Mouse (Mus musculus) lung, postnatal 10 days (tissue): Measurements from ENCODE around the gene Gm7579.
"Not testable (repeated sequence)": the region's sequence is repeated elsewhere in the genome, so short reads cannot be mapped to it uniquely, and the experiment has no call there.

Experiments
- DNase-seq: peaks from one replicate; pipeline ENCODE4 v3.0.0; 2021

Gene Gm7579

DNA sequence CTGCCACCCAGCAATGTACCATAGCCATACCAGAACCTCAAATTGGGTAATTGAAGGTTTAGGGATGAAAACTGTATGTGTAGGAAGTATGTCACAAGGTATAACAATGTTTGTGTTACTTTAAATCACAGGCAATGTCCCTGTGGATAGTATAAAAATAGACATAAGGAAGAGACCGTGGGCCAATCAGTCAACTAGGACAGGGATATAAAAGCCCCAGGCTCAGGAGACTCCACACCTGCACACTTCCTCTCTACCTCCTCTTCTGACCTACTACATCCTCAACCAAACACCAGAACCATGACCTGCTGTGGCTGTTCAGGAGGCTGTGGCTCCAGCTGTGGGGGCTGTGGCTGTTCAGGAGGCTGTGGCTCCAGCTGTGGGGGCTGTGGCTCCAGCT lies at the start of gene Gm7579:
Gm7579 (plus strand) TSS at position 301 of the 400 bp plus-strand sequence.
- no peak for DNase-seq

DNA sequence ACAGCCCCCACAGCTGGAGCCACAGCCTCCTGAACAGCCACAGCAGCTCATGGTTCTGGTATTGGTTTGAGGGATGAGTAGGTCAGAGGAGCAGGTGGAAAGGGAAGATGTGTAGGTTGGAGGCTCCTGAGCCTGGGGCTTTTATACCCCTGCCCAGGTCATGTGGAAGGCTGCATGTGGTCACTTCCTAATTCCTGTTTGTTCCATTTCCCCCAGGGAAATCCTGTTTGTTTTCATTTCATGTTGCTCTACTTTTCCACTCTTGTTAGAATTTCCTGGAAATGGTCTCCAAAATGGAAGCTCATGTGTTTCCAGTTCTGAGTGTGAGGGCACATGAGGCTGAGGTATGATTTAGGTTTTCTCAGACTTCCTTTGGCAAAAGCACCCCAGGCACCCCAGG lies 46.0 kb upstream of the Gm7579 start, which contains the start of gene Gm4553:
Gm4553 (minus strand) TSS at position 101 of the 400 bp plus-strand sequence.
- DNase-seq: not testable (repeated sequence)

DNA sequence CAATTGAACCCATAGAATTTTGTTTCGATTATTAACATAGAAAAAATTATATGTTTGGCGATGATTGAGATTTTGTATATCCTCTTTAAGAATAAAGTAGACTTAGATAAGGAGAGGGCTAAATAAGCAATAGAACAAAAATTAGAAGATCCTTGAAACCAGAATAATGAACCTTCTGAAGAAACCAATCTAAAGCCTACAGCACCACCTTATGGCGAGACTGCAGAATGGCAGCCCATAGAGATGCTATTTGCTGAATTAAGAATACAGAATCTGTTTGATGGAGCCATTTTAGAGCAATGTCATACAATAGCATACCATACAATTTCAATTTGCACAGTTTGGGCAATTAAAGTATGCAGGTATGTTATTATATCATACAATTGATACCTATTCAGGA lies 41.8 kb upstream of the Gm7579 start:
- peak; percentile 4 for DNase-seq

DNA sequence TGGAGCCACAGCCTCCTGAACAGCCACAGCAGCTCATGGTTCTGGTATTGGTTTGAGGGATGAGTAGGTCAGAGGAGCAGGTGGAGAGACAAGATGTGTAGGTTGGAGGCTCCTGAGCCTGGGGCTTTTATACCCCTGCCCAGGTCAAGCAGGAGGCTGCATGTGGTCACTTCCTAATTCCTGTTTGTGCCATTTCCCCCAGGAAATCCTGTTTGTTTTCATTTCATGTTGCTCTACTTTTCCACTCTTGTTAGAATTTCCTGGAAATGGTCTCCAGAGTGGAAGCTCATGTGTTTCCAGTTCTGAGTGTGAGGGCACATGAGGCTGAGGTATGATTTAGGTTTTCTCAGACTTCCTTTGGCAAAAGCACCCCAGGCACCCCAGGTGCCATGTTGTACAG lies 35.8 kb upstream of the Gm7579 start, which contains the start of gene Krtap5-2:
Krtap5-2 (minus strand) TSS at position 101 of the 400 bp plus-strand sequence.
- not testable (repeated sequence) for DNase-seq

DNA sequence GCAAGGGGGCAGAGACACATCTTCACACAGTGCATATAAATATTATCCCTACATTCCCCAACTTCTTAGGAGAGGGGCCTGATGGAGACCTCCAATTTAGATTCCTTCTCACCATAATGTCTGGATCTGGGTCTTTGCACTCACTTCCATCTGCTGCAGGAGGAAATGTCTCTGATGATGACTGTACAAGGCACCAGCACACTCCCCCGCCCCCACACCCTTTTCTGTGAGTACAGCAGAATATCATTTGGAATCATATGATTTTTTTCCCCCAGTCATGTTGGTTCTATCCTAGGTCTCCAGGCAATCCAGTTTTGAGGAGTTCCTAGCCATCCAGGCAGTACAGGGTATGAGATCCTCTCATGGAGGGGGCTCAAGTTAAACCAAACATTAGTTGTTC lies 33.0 kb upstream of the Gm7579 start:
- no peak for DNase-seq

DNA sequence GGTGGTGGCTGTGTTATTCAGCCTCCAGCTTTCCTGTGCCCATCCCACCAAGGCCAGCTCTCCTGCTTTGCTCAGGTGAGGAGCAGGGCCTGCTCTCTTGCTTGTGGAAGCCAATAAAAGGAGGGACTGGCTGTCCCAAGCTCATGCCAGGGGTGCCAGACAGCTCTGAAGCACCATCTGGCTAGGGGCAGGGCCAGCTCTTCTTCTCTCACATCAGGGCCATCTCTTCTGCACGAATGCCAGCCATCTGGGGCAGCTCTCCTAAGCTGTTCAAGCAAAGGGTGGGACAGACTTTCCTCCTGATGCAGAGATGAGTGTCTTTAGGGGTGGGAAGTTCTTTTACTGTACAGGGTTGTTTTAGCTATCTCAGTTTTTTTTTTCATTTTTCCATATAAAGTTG lies 30.6 kb upstream of the Gm7579 start:
- DNase-seq: no peak

DNA sequence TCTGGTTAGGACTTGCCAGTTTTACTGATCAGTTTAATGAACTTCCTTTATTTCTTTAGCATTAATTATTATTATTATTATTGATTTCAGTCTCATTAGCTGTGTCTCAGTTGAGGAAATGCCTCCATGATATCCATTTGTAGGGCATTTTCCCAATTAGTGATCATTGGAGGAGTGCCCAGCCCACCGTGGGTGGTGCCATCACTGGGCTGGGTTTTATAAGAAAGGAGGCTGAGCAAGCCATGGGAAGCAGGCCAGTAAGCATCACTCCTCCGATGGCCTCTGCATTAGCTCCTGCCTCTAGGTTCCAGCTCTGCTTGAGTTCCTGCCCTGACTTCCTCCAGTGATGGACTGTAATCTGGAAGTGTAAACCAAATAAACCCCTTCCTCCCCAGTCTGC lies 23.5 kb upstream of the Gm7579 start:
- DNase-seq: no peak

DNA sequence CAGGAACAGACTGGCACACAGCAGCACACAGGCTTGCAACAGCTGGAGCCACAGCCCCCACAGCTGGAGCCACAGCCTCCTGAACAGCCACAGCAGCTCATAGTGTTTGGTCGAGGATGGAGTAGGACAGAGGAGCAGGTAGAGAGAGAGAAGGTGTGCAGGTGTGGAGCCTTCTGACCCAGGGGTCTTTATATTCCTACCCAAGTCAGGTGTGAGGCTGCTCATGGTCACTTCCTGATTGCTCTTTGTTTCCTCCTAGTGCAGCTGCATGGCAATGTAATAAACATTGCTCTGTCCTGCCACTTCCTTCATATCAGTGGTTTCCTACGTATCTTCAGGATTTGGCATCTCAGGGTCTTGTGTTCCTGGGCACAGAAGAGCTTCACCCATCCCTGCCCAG lies 21.4 kb upstream of the Gm7579 start, which contains the start of gene Gm10153:
Gm10153 (minus strand) TSS at position 101 of the 400 bp plus-strand sequence.
- DNase-seq: no peak

DNA sequence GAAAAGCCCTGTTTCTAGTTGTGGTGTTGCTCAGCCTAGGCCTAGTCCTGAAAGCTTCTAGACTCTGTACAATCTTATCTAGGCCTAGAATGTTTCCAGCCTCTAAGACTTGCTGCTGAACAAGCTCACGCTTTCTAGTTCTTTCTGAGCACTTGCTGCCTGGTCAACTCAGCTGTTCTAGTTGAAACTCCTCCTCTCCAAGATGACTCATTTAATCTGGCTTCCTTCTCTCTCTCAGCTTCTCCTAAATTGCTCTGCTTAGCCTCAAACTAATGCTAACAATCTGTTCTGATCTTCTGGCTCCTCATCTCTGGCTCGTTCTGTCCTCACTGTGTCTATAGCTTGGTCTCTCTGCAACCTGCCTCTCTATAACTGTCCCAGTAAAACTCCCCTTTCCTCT lies 12.9 kb upstream of the Gm7579 start:
- no peak for DNase-seq

DNA sequence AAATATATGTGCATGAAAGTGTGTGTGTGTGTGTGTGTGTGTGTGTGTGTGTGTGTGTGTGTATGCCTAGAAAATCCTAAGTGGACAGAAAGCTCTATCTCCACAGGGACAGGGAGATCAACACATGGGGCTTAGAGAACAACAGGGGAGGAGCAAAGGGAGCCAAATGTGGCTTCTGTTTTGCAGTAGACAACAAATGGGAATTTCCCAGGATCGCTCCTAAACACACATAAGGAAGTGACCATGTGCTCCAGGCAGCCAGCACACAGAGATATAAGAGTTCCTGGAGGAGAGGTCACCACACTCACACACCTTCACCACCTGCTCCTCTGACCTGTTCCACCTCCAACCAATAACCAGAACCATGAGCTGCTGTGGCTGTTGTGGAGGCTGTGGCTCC lies 10.6 kb upstream of the Gm7579 start, which contains the start of gene Krtap5-3:
Krtap5-3 (plus strand) TSS at position 301 of the 400 bp plus-strand sequence.
- no peak for DNase-seq

DNA sequence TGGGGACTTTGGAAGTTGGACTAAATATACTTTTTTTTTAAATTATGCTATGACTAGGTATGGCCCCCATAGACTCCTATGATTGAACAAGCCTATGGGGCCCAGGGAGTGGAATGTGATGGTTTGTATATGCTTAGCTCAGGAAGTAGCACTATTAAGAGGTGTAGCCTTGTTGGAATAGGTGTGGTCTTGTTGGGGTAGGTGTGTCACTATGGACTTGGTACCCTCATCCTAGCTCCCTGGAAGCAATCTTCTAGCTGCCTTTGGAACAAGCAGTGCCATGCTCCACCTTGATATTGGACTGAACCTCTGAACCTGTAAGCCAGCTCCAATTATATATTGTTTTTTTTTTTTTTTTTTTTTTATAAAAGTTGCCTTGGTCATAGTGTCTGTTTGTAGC lies 6.2 kb upstream of the Gm7579 start:
- no peak for DNase-seq

DNA sequence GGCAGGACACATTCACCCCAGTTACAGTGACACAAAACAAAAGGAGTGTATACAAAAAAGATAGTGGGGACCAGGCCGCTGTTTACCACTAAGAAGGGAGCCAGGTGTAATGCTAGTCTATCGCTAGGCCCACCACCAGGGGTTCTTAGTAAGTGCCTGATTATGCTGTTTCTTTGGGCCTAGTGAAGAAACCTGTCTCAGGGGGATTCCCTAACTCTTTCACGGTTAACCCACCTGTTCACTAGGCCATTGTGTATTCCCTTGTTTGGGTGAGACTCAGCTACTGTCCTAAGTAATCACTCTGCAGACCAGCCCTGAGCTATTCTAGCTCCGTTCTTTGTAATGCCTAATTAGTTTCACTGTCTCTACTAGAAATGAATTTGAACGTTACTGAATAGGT lies 4.8 kb upstream of the Gm7579 start:
- not testable (repeated sequence) for DNase-seq

DNA sequence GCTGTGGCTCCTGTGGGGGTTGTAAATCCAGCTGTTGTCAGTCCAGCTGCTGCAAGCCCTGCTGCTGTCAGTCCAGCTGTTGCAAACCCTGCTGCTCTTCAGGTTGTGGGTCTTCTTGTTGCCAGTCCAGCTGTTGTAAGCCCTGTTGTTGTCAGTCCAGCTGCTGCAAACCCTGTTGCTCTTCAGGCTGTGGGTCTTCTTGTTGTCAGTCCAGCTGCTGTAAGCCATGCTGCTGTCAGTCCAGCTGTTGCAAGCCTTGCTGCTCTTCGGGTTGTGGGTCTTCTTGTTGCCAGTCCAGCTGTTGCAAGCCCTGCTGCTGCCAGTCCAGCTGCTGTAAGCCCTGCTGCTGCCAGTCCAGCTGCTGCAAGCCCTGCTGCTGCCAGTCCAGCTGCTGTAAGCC lies 477 bp downstream of the Gm7579 start:
- not testable (repeated sequence) for DNase-seq

DNA sequence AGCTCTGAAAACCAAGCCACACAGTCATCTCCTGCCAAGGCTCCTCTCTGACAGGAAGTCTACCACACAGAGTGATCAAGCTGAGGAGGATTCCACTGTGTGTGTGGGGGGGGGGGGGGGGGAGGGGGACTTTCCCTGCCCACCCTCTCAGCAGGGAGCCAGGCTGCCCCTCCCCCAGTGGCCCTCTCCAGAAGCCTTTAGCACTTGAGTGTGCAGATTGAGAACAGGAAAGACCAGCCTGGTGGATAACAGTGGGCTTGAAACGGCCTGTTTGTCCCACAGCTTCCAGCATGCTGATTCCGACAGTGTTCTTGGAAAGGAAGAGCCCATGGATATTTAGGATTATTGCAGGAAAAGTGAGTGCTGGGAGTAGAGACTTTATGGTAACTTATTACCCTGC lies 12.9 kb downstream of the Gm7579 start:
- peak; percentile 8 for DNase-seq

DNA sequence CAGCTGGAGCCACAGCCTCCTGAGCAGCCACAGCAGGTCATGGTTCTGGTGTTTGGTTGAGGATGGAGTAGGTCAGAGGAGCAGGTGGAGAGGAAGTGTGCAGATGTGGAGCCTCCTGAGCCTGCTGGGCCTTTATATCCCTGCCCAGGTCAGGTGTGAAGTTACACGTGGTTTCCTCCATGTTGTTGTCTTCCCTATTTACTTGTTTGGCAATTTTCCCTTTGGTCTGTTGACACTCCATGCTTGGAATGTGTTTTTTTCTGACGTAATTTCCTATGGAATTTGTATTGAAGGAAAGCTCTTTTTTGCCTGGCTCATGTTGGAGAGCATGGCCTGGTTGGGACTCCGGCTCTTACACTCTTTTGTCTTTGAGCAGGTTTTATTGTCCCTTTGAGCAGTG lies 18.2 kb downstream of the Gm7579 start, which contains the start of gene Krtap5-5:
Krtap5-5 (minus strand) TSS at position 101 of the 400 bp plus-strand sequence.
- not testable (repeated sequence) for DNase-seq

DNA sequence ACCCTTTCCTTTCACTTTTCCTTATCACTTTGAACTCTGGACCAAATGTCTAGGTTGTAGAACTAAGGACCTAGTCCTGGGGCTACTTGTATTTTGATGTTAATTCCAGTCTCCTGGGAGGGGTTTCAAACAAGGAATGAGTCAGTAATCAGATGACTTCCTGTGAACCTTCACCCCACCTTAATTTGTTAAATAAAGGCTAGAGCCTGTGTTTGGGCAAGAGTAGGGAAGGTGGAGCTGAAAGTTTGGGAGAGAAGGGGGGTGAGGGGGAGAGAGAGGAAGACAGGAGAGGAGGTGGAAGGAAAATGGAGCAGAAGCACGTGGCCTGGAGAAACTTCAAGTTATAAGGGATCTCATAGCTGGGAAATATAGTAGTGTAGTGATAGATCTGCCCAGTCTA lies 19.9 kb downstream of the Gm7579 start:
- no peak for DNase-seq

DNA sequence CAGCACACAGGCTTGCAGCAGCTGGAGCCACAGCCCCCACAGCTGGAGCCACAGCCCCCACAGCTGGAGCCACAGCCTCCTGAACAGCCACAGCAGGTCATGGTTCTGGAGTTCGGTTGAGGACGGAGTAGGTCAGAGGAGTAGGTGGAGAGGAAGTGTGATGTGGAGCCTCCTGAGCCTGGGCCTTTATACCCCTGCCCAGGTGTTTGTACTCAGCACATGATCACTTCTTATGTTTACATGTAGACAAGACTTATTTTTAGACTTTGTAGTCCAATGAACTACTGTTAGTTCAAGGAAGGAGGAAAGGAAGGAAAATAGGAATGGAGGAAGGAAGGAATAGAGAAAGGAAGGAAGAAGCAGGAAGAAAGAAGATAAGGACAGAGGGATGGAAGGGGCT lies 29.3 kb downstream of the Gm7579 start, which contains the start of gene Gm40460:
Gm40460 (minus strand) TSS at position 101 of the 400 bp plus-strand sequence.
- no peak for DNase-seq

DNA sequence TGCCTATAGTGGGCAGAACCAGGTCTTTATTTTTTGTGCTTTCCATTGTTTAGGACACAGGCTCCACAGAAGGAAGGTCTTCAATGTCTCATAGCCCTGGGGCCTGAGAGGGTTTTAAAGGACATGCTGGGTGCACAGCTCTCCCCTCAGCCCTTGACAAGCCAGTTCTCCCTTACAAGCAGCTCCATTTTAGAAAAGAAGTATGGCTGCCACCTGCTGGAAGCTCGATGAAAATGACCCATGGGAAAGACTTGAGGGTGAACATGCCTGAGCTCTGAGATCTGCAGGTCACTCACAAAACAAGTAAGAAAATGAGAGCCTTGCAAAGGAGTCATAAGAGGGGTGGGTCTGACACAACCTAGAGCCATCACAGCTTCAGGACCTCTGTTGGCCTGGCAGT lies 38.2 kb downstream of the Gm7579 start:
- DNase-seq: peak; percentile 49

DNA sequence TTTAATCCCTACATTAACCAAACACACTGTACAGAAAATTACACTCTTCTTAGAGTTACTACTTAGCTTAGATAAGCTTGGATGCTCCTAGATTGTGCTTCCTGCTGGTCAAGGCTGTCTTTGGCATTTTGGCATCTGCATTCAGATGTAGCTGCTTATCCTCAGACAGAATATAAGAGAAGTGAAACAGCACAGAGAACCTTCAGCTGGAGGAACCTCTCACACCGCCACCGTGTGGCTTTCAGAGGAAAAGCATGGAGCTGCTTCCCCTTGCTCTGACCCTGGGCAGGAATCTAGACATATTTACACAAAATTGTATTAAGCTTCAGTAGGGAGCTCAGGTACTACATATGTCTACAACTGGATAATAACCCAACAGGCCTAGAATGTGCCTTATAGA lies 43.9 kb downstream of the Gm7579 start:
- DNase-seq: peak; percentile 50

DNA sequence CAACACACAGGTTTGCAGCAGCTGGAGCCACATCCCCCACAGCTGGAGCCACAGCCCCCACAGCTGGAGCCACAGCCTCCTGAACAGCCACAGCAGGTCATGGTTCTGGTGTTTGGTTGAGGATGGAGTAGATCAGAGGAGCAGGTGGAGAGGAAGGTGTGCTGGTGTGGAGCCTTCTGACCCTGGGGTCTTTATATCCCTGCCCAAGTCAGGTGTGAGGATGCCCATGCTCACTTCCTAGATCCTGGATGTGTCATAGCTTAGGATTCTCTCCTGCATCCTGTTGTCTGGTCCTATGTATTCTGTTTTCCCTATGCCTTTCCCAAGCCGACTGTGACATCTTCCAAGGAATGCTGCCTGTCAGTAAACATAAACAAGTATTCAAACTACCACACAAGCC lies 46.6 kb downstream of the Gm7579 start, which contains the start of gene Gm2431:
Gm2431 (minus strand) TSS at position 101 of the 400 bp plus-strand sequence.
- not testable (repeated sequence) for DNase-seq
